Mouse (Mus musculus) right cerebral cortex, postnatal 4 days (tissue): Measurements from ENCODE around the gene Rpp38.

Experiments
- DNase-seq: peaks from one replicate; pipeline ENCODE4 v3.0.0-alpha.2; 2022

Gene Rpp38

DNA sequence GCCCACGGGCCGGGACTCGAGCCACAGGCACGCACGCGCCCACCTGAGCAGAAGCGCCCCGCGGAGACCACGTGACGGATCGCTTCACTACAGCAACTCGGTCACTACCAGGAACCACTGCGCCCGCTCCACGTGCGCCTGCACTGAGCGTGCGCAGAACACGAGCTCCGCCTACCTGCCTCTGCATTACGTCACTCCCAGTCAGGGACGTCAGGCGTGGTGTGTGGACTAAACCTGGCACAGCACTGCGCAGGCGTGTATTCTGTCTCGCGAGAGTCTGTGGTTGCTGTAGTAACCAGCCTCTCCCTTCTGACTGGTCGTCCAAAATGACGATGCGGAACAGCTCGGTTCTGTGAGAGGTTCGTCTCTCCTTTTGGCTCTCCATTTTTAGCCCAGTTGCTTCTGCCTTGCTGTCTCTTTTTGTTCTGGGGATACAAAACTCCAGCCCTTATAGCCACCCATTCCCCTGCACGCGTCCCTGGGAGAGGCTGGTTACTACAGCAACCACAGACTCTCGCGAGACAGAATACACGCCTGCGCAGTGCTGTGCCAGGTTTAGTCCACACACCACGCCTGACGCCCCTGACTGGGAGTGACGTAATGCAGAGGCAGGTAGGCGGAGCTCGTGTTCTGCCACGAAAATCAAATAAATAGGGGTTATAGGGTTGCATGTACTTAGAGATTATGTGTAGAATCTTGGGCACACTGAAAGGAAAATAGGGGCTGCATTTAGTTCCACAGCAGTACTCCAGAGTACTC lies at the start of gene Rpp38:
TSS of gene Rpp38 (minus strand) at position 160 of the 759 bp plus-strand sequence.
- DNase-seq: peak; percentile 92

DNA sequence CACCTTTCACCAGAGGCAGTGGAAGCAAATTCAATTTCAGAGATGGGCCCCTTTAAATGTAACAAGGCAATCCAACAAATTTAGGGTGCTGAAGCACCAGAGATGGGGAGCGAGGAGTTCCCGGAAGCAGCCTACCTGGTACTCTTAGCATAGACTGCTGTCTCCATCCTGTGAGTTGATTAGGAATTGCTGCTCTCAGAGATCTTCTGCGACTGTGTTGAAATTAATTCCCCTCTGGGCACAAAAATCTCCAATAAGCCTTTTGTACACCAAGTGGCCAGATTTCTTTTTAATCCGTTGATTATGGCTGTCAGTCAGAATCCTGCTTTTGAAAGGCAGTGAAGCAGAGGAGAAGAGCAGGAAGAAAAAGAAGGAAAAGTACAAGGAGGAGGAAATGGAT lies 32.7 kb upstream of the Rpp38 start:
- no peak for DNase-seq

DNA sequence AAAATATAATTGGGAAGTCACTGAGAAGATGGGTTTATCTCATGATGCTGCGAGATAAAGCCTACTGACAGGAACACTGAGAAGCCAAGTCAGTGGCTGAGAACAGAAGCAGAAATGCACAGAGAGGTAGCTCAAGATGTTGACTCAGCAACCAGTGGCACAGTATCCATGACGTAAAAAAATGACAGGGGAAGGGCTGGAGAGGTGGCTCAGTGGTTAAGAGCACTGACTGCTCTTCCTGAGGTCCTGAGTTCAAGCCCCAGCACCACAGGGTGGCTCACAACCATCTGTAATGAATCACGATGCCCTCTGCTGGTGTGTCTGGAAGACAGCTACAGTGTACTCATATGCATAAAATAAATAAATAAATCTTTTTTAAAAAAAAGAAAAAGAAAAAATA lies 28.6 kb upstream of the Rpp38 start:
- no peak for DNase-seq

DNA sequence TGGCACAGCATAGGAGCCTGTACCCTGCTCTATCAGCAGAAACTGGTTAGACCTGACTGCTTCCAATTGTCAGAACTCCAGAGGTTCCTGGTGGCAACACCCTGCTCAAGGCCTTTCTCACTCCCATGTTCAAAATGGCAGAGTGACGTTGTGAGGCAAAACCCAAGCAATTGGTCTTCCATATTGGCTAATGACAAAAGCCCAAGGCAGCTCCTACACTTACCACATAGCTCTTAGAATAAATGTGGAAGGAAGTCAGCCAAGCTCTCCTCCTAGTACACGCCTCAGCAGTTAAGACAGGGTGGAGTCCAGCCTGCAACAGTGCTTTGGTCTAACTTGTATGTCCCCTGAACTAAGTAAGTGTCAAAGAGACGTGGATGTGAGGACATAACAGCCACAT lies 25.4 kb upstream of the Rpp38 start:
- DNase-seq: no peak

DNA sequence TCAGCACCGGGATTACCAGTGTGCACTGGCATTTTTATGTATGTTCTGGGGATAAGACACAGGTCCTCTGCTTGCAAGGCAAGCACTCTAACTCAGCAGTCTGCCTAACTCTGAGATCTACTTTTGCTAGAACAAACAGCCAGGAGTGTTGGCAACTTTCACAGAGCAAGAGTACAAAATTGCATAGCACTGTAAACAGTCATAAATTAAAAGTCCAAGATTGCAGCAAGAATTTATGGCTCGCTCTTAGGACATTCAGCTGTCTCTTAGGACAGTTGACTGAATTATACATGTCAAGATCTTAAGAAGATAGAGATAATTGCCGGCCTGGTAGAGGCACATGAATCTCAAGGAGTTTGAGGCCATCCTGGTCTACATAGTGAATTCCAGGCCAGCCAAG lies 23.9 kb upstream of the Rpp38 start:
- no peak for DNase-seq

DNA sequence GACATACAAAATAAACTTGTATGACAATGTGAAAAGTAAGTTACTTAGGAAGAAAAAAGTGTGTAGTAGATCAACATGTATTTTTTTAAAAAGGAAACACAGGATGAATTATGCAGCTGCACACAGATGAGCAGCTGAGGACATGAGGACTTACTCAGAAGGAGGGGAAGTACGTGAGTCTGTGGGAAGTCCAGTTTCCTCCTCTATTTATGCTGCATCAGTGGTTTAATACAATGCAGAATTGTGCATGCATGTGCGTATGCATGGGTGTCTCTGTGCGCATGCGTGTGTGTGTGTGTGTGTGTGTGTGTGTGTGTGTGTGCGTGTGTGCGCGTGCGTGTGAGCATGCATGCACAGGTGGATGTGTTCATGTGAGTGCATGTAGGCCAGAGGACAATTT lies 23.4 kb upstream of the Rpp38 start:
- DNase-seq: no peak

DNA sequence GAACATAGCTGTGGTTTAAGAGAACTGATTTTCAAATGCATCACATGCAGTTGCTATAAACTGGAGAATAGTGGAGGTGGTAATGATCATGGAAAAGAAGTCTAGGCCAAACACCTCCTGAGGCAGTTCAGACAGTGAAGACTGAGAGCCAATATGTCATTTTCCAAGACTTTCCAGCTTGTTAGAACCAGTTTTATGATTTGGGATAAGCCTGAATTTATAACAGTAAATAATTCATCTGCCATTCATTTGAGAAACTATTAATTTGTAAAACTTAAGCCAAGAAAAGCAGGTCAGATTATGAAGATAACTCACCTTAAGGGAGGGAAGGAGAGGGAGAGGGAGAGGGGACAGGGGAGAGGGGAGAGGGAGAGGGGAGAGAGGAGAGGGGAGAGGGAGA lies 20.7 kb upstream of the Rpp38 start:
- DNase-seq: no peak

DNA sequence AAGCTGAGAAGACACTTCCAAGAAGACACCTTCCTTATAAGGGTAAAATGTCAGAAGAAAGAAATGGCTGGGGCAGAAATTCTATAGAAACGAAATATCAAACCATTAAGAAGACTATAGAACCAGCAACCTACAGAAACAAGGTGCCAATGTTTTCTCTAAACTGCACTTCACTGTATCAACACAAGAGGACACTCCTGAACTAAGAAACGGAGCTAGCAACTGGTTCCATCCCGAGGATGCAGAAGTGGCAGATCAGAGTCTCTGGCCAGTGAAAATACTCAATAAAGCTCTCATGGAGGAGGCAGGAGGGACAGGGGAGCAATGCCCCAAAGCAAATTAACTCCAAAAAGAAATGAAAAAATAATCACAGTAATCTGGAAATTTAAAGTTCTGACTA lies 16.5 kb upstream of the Rpp38 start:
- DNase-seq: no peak

DNA sequence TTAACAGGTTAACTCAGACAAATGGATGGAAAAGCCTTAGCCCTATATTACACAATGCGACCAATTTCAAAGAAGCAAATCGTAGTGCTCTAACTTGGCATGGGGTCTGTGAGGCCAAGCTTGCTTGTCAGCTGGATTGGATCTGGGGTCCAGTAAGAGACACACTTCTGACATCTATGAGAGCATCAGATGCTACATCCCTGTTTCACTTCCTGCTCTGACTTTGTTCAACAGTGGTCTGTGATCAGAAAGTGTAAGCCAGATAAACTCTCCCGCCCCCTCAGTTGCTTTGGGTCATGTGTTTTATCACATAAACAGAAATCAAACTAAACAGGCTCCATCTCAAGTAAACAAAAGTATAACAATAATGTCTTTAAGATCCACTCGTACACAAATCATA lies 16.0 kb upstream of the Rpp38 start:
- no peak for DNase-seq

DNA sequence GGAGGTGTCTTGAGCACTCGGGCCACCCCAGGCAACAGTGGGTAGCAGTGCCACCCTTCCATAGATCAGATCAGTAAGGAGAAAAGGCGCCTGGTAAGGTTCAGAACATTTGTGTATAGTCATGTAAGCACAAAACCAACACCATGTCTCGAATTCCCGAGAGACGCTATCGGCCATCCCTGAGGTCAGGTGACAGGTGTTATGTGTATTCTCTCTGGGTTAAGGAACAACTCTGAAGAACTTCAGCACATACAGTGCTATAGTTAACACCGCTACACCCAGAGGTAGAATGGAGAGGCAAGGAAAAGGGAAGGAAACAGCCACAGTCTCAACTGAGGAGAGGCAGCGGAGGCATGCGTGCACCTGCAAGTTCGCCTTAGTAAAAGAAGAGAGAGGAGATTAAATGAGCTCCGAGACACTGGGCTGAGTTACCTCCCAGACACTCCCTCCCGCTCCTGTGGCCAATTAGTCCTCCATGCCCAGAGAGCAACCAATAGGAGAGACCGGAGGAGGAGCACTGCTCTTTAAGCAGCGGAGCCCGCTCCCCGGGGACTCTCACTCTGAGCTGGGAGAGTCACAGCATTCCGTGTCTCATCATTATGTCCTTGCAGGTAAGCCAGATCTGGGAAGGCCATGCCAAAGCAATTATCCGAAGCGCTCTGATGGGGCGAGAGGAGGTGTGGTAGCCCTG lies 3.3 kb upstream of the Rpp38 start, which contains the start of gene Acbd7:
TSS of gene Acbd7 (plus strand) at position 558 of the 691 bp plus-strand sequence.
- peak; percentile 60 for DNase-seq

DNA sequence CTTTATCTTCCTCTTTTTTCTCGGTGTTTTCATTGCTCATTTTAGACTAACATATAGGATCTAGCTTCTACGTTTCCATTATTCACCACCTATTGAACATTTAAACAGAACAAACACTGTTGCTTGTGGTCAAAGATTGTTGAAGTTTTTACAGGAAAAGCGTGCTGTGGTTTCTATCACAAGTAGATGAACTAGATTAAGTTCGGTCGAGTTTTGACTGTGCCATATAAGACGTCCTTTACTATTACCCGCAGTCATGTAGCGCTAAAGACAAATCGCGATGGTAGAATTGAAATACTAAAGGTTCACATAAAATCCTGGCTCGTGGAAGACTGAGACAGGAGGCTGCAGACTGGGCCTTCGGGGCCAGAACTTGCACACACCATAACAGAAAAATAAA lies 1.3 kb upstream of the Rpp38 start:
- no peak for DNase-seq

DNA sequence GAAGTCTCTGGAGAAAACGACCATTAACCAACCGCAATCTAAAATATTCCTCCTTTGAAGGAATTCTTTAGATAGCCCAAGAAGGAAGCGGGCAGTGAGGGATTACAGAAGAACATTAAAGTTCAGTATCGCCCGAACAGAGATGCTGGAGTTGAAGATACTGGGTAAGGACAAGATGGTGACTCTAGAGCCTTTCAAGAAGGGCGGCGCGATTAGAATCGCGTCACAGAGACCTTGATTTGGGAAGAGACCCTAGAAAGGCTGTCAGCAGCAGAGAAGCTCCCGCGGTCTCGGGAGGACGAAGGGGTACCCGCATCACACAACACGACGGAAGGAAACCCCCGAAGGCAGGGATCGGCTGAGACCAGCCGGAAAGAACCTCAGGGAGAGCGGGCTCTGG lies 387 bp downstream of the Rpp38 start:
- no peak for DNase-seq

DNA sequence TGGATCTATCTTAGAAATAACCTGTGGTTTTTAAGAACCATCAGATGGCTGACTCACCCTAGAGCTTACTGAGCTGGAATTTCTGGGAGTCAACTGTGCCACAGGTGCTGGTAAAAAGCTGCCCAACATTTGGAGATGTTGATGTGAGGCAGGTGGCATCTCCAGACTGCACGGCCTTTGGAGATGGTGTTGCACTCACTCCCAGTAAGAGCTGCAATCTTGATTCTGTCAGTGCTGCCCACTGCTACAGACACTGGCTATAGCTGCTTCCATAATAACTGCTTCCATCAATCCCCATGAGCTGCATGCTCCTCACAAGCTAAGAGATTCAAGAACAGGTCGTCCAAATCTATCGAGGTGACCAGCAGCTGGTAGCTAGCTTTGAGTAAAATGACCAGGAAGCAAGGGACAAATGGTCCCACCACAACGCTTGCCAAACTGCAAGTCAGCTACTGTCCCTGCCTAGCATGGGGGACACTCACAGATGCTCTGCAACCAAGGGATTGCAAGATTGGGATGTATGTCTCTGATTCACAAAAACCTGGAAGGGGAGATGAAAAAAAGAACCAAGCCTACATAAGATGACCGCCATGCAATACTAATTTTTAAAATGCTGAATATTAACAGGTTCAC lies 1.3 kb downstream of the Rpp38 start:
- DNase-seq: no peak

DNA sequence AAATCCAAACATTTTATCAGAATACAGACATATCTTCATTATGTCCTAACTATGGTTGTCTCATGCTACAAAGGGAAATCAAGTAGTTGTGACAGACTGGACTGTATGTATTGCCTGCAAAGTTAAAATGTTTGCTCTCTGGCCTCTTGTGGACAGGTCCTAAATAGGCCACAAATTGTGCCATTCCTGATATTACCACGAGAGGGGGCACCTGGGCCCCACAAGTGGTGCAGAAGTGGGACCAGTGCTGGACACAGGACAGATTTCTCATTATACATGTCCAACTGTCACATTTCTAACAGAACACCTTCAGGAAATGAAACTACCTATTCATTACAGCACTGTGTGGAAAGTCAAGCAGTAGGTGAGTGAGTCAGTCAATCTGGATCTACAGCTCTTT lies 5.1 kb downstream of the Rpp38 start:
- peak; percentile 44 for DNase-seq

DNA sequence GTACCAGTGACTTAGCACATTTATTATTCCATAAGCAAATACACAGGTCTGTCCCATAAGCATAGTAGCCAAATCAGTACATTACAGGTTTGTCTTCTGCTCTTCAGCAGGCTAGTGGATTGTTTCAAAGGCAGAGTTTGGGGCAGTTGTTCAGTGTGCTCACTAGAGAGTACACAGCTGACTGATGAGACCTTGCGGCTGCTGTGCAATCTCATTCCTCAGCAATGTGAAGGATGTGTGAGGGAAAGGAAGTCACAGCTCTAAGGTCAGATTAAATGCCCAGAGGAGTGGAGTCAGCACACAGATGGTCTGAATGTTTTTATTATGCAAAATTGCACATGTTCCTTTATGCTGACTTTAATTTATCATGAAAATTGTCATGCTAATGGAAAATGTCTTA lies 5.9 kb downstream of the Rpp38 start:
- no peak for DNase-seq

DNA sequence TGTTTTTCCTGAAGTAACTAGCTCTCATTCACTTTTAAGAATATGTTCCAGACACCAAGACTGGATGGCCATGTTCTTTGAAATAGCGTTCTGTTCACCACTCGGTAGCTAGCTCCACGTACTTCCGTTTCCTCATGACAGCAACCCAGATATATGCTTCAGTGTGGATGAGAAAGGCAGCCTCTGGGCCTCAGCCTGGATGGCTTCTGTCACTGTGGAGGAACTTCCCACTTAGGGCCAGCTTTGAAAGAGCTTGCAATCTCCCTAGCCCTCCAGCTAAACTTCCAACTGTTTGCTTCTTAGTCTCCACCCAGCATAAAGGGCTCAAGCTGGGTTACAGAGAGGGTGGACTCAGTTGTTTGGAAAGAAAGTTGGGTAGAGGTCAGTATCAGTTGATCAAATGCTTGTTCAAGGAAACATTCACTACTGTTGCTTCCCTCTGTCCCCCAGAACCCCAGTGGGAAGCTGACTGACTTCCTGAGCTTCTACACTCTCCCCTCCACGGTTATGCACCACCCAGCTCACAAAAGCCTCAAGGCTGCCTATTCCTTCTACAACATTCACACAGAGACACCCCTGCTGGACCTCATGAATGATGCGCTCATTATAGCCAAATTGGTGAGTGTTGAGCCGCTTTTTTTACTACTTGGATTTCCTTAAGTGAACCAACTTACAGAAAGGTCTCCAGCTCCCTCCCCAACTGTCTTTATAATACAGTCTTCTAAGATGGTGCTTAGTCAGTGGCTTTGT lies 7.9 kb downstream of the Rpp38 start:
- DNase-seq: no peak

DNA sequence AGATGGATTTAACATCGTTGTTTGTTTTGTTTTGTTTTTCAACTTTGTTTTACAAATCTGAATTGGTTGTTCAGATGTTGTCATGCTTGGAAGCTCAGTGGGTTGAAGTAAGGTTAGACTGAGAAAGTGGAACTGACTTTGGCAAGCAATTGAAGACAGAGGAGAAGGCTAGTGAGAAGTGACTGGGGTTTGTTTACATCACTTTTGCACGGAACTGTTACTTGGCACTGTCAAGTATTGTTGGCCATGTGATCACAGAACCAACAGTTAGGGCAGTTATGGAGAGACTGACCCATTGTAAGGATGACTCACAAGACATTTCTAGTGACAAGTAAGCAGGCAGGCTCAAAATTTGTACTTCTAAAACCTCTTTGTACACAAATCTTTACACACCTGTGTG lies 9.3 kb downstream of the Rpp38 start:
- DNase-seq: no peak

DNA sequence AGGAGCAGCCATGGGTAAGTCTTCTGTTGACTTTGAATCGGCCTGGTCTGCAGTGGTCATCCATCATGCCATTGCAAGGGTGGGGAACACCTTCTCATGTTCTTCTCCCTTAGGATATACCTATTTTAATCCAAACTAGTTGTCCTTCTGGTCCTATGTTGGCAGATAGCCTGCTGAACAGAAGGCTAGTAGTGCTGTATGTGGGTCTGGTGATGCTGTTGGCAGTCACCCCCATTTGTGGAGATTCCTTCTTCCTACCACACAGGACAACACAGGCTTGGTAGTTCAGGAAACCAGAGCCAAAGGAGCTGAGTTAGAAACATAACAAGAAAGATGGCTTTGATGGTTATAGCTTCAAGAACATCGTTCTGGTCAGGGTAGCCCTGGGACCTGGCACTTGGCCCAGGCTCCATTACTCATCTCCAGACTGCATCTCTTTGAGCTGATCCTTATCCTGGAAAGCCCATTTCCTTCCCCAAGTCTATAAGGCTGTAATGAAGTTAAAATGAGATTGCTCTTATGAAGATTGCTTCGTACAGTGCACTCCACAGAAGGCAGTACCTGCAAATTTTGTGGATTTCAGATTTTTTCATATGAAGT lies 26.9 kb downstream of the Rpp38 start:
- DNase-seq: no peak

DNA sequence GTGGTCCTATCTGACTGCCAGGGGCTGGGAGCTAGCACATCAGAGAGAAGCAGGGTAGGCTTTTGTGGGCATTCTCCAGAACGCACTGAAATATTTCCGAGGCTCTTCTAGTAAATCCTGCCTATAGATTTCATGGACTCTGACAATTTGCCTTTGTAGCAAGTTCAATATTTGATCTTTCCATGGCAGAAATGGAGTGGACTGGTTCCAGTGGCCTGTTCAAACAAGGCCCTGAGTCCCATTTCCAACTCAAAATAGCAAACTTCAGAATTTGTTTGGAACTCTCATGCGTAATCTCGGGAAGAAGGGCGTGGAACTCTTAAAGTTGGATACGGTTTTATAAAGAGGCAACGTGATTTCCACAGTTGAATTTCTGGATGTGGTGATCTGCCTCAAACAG lies 36.6 kb downstream of the Rpp38 start:
- no peak for DNase-seq

DNA sequence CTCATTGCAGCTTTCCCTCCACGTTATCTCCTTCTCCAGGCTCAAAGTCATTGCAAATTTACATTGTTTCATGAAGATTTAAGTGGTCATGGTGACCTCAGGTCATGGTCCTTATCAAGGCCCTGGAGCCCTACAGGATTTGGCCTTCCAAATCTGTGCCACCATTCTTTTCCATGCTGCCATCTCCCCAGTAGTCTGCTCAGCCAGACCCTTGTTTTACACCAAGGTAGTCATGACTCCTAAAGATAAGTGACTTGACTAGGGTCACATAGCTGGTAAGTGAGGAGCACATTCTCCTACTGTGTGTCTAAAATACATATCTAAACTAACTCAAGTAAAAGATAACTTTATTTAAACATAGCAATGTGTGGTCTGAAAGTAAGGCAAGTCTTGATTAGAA lies 40.3 kb downstream of the Rpp38 start:
- DNase-seq: no peak

DNA sequence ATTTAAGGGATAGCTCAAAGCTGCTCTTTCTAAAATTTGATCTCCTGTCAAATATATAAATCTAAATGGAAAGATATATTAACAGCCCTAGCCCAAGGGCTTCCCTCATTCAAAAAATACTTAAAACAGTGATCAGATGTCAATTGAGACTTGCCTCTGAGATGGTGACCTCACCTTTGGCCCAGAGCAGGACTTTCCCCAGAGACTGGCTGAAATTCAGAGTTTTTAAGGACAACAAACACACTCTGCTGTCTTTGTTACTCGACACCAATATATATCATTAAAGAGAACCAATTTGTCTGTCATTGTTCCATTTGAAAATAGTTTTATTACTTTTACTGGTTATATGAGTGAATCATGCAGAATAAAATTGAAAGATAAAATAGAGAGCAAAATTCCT lies 42.9 kb downstream of the Rpp38 start:
- DNase-seq: no peak

DNA sequence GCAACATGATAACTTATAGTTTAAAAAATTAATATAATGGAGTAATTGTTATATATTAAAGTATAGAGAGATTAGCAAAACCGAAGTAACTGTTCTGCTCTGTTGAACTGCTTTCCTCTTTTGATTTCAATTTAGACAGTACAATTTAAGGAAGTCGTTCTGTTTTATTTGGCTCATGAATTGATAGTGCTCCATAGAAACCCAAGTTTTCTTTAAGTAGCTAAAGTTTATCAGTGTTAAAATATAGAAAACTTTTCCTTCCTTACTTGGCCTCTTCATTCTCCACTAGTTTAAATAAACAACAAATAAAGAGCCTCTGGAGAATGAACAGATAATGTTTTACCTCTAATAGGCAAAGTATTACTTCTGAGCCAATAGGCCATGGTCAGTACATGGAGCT lies 46.2 kb downstream of the Rpp38 start:
- DNase-seq: no peak

DNA sequence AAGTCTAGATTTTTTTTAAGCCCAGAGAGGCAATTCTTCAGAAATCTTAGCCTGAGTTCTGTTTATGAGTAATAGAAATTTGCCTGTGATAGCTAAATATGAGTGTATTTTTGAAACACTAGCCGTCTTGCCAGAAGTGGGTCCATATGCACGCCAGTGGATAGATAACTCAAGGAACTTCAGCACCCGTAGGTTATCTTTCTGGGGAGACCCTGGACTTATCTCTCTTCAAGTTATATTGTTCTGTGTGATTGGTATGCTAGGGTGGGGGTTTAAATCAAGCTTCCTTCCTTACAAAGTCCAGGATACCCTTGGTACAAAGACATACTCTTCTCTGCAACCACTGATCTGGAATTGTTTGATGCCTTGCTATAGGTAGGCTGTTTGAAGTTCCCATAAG lies 46.7 kb downstream of the Rpp38 start:
- no peak for DNase-seq
